Mouse (Mus musculus): ENCODE results near the gene Socs5.

- TF ChIP-seq HCFC1 (IDR thresholded peaks at IDR 0.05; ENCODE audit: borderline replicate concordance, insufficient read depth, low read length) (no peak), ZC3H11A (IDR thresholded peaks at IDR 0.05; ENCODE audit: borderline replicate concordance, low read depth, low read length) (no peak)
Observed at GRCm38 (mm10) chr17:87068997-87069396, 38.5 kb upstream of the Socs5 start.
